In genomic region chr5:36089243-36089642, GRCm38 (mm10) we compare ENCODE assay signal across 8 mouse cellular contexts.
DNase-seq lines count a peak whose midpoint lies in the region; ATAC-seq and TF ChIP-seq lines count a peak whose summit lies in the region.

No protein-coding gene starts in this region.

- no peak for TF ChIP-seq POLR2A in kidney, adult 2 months (IDR thresholded peaks at IDR 0.05; ENCODE audit: low read depth, low read length)

- H3K4me2 ChIP-seq in lung, embryonic 16.5 days (ENCODE audit: low read depth, low read length), result no peak overlapping the region
- no peak overlapping the region for H3K4me2 ChIP-seq in stomach, embryonic 16.5 days (ENCODE audit: low read depth, low read length)
- H3K4me2 ChIP-seq in forebrain, embryonic 13.5 days, result no peak overlapping the region

- no peaks in the 10 kb centered on the region for H3K9me3 ChIP-seq in G1E (replicated peaks)
- H3K9me3 ChIP-seq in lung, embryonic 16.5 days (ENCODE audit: control insufficient read depth, low read length), result no peaks in the 10 kb centered on the region
- no peaks in the 10 kb centered on the region for H3K9me3 ChIP-seq in stomach, embryonic 16.5 days (replicated peaks; ENCODE audit: control insufficient read depth, low read length)
- H3K9me3 ChIP-seq in forebrain, embryonic 13.5 days (replicated peaks), result no peaks in the 10 kb centered on the region

- H3K27me3 ChIP-seq in kidney, adult 2 months (replicated peaks; ENCODE audit: control insufficient read depth, insufficient read depth, low read length), result no peaks in the 10 kb centered on the region
- H3K27me3 ChIP-seq in G1E (ENCODE audit: insufficient read depth, low read length), result no peaks in the 10 kb centered on the region; the same call in 1 of the 2 replicates
- H3K27me3 ChIP-seq in lung, embryonic 16.5 days (ENCODE audit: control insufficient read depth, insufficient read depth, low read depth, low read length), result no peaks in the 10 kb centered on the region
- no peaks in the 10 kb centered on the region for H3K27me3 ChIP-seq in stomach, embryonic 16.5 days (ENCODE audit: control insufficient read depth, insufficient read depth, low read length)
- H3K27me3 ChIP-seq in forebrain, embryonic 13.5 days, result no peaks in the 10 kb centered on the region

- ATAC-seq in G1E (ENCODE audit: extremely low read depth, insufficient number of reproducible peaks, low FRiP score, poor library complexity, severe bottlenecking), result peak; percentile 86
- no peak for ATAC-seq in lung, embryonic 16.5 days (ENCODE audit: low read depth)
- no peak for ATAC-seq in stomach, embryonic 16.5 days (ENCODE audit: insufficient read depth, low FRiP score)
- no peak for ATAC-seq in forebrain, embryonic 13.5 days

- H3K27ac ChIP-seq in kidney, adult 2 months (ENCODE audit: insufficient read depth, low read depth, low read length), result no peak overlapping the region
- H3K27ac ChIP-seq in lung, embryonic 16.5 days (ENCODE audit: low read length), result peak overlapping the region; percentile 49
- 0 out of 2 replicates have a peak overlapping the region, but pooled peaks have one; percentile 12 for H3K27ac ChIP-seq in stomach, embryonic 16.5 days (ENCODE audit: low read length)
- H3K27ac ChIP-seq in forebrain, embryonic 13.5 days, result no peak overlapping the region

- H3K4me1 ChIP-seq in kidney, adult 2 months (ENCODE audit: control insufficient read depth, insufficient read depth, low read length), result peaks cover 7% of the 10 kb centered on the region
- H3K4me1 ChIP-seq in G1E (ENCODE audit: insufficient read depth, low read depth, low read length), result peaks cover 18% of the 10 kb centered on the region
- no peaks in the 10 kb centered on the region for H3K4me1 ChIP-seq in lung, embryonic 16.5 days (replicated peaks; ENCODE audit: control insufficient read depth, insufficient read depth, low read length)
- no peaks in the 10 kb centered on the region for H3K4me1 ChIP-seq in stomach, embryonic 16.5 days (ENCODE audit: control insufficient read depth, insufficient read depth, low read length)
- H3K4me1 ChIP-seq in forebrain, embryonic 13.5 days, result peaks cover 10% of the 10 kb centered on the region; the same call in 1 of the 2 replicates

- 53% methylated on average over 2 of the region's 2 CpGs for WGBS in kidney, adult 2 months
- WGBS in lung, embryonic 16.5 days, result 57% methylated on average over 2 of the region's 2 CpGs
- WGBS in stomach, embryonic 16.5 days, result 61% methylated on average over 2 of the region's 2 CpGs
- 95% methylated on average over 2 of the region's 2 CpGs for WGBS in forebrain, embryonic 13.5 days

- TF ChIP-seq CTCF in kidney, adult 2 months (conservative IDR thresholded peaks at IDR 0.05; ENCODE audit: insufficient read depth, insufficient read length, low read depth, low read length), result no peak
- TF ChIP-seq CTCF in G1E (IDR thresholded peaks at IDR 0.05; ENCODE audit: low read depth, low read length), result no peak

- DNase-seq in kidney, adult 2 months, result peak; percentile 11
- no peak for DNase-seq in kidney, postnatal 25 days
- DNase-seq in G1E (ENCODE audit: low spot score), result peak; percentile 20
- DNase-seq in ovary, postnatal 10 days (ENCODE audit: low spot score), result no peak
- no peak for DNase-seq in right cerebral cortex, adult 2 months (ENCODE audit: low spot score in 2 of 2)

- H3K4me3 ChIP-seq in kidney, adult 2 months (ENCODE audit: insufficient read depth, low read depth, low read length), result no peak overlapping the region
- no peak overlapping the region for H3K4me3 ChIP-seq in G1E (ENCODE audit: low read depth, low read length)
- no peak overlapping the region for H3K4me3 ChIP-seq in lung, embryonic 16.5 days (ENCODE audit: low read length)
- no peak overlapping the region for H3K4me3 ChIP-seq in stomach, embryonic 16.5 days (replicated peaks; ENCODE audit: low read length)
- no peak overlapping the region for H3K4me3 ChIP-seq in forebrain, embryonic 13.5 days

- no peaks in the 10 kb centered on the region for H3K36me3 ChIP-seq in kidney, adult 2 months (ENCODE audit: control insufficient read depth, insufficient read depth, low read length)
- H3K36me3 ChIP-seq in G1E (replicated peaks), result no peaks in the 10 kb centered on the region
- H3K36me3 ChIP-seq in lung, embryonic 16.5 days (ENCODE audit: control insufficient read depth, insufficient read depth, low read length), result no peaks in the 10 kb centered on the region
- H3K36me3 ChIP-seq in stomach, embryonic 16.5 days (ENCODE audit: control insufficient read depth, insufficient read depth, low read length), result no peaks in the 10 kb centered on the region
- H3K36me3 ChIP-seq in forebrain, embryonic 13.5 days (ENCODE audit: poor library complexity, severe bottlenecking), result no peaks in the 10 kb centered on the region

- H3K9ac ChIP-seq in lung, embryonic 16.5 days (ENCODE audit: low read length), result no peak overlapping the region
- H3K9ac ChIP-seq in stomach, embryonic 16.5 days (ENCODE audit: low read length), result no peak overlapping the region
- no peak overlapping the region for H3K9ac ChIP-seq in forebrain, embryonic 13.5 days

Comparison
In these comparisons a context has a peak if more than half of its experiments do, and no peak if none do; other contexts are left out.
1. DNase-seq: peak in kidney, adult 2 months (single experiment) and G1E (single experiment); none in kidney, postnatal 25 days (0 of 2), ovary, postnatal 10 days (single experiment) and right cerebral cortex, adult 2 months (0 of 2).
2. H3K27ac ChIP-seq: peak in lung, embryonic 16.5 days (single experiment) and stomach, embryonic 16.5 days (single experiment); none in kidney, adult 2 months (single experiment) and forebrain, embryonic 13.5 days (single experiment).